Mouse (Mus musculus) liver, postnatal 0 days (tissue): Measurements from ENCODE around the gene Fbxo10. TPM values are rescaled to one million over a fixed set of nuclear protein-coding genes. Genes with fewer than 3 reads are reported as not detected.
A peak's percentile ranks its signal among the peaks of the same experiment; 100 is the strongest.
"Not testable (repeated sequence)": the region's sequence is repeated elsewhere in the genome, so short reads cannot be mapped to it uniquely, and the experiment has no call there.

ENCODE experiments used
- ATAC-seq: fragments of 200-750 bp; cut with Nextera tagmentation; 2 replicates; pipeline ENCODE4 v1.8.0; 2017; ENCODE audit warnings: mild to moderate bottlenecking, moderate library complexity
- DNase-seq: peaks from one replicate; pipeline ENCODE4 v3.0.0-alpha.2; 2016
- H3K27ac ChIP-seq: fragments of 300-500 bp; sonication (generic); 2 replicates; pipeline ENCODE4 v1.5.1; 2014; ENCODE audit warnings: antibody characterized with exemption, moderate library complexity, mild to moderate bottlenecking, low read depth
- H3K27me3 ChIP-seq: fragments of 300-500 bp; sonication (generic); 2 replicates; pipeline ENCODE4 v1.6.1; 2014; ENCODE audit warnings: low read length, control low read depth, mixed read lengths; ENCODE audit not compliant: insufficient read depth
- H3K36me3 ChIP-seq: fragments of 300-500 bp; sonication (generic); replicated peaks from 2 replicates; pipeline ENCODE4 v1.6.1; 2014; ENCODE audit warnings: mild to moderate bottlenecking, control low read depth, low read length, moderate library complexity, mixed read lengths; ENCODE audit not compliant: insufficient read depth
- H3K4me1 ChIP-seq: fragments of 300-500 bp; sonication (generic); 2 replicates; pipeline ENCODE4 v1.6.1; 2014; ENCODE audit warnings: antibody characterized with exemption, mild to moderate bottlenecking, control low read depth; ENCODE audit not compliant: insufficient read depth
- H3K4me2 ChIP-seq: fragments of 300-500 bp; sonication (generic); 2 replicates; pipeline ENCODE4 v1.6.1; 2014; ENCODE audit warnings: low read depth, mild to moderate bottlenecking, low read length, moderate library complexity, mixed read lengths
- H3K4me3 ChIP-seq: fragments of 300-500 bp; sonication (generic); 2 replicates; pipeline ENCODE4 v1.5.1; 2014; ENCODE audit warnings: low read depth, low read length
- H3K9ac ChIP-seq: fragments of 300-500 bp; sonication (generic); replicated peaks from 2 replicates; pipeline ENCODE4 v1.6.1; 2014; ENCODE audit warnings: mild to moderate bottlenecking, moderate library complexity
- H3K9me3 ChIP-seq: fragments of 300-500 bp; sonication (generic); 2 replicates; pipeline ENCODE4 v1.6.1; 2016; ENCODE audit warnings: mild to moderate bottlenecking, control low read depth, low read length, mixed read lengths
- CTCF ChIP-seq: sonication (generic); IDR thresholded peaks from 2 replicates; pipeline ENCODE4 v1.5.1; 2016; ENCODE audit warnings: antibody characterized with exemption, low read depth
- EP300 ChIP-seq: IDR thresholded peaks from 2 replicates; pipeline ENCODE4 v1.6.1; 2016; ENCODE audit warnings: antibody characterized with exemption, low read depth, mild to moderate bottlenecking
- WGBS: fragments of 180-500 bp; shearing (Covaris S2); extraction: QIAGEN DNeasy Blood & Tissue Kit; methylation state at CpG from one replicate; pipeline ENCODE4 v1.1.7; 2014; ENCODE audit not compliant: insufficient replicate concordance; 5-methylcytosine and 5-hydroxymethylcytosine counted together
- polyA plus RNA-seq: library from polyadenylated mRNA; unstranded; fragments of >200 nt; fragmentation: Nextera tagmentation; extraction: Ambion mirVana; gene quantifications from 2 replicates; pipeline ENCODE4 v1.2.1, GENCODE M21; 2015

Gene Fbxo10
- polyA plus RNA-seq, 1 experiment from 2014 or later = 2.0 TPM

- not testable (repeated sequence) for H3K36me3 ChIP-seq, H3K27me3 ChIP-seq, H3K9me3 ChIP-seq, H3K4me2 ChIP-seq, H3K4me1 ChIP-seq, DNase-seq, H3K9ac ChIP-seq, H3K4me3 ChIP-seq, ATAC-seq, H3K27ac ChIP-seq
- peak; percentile 45 for TF ChIP-seq CTCF
- WGBS = 47% methylated on average over 8 of the region's 8 CpGs
Measured at GRCm38 (mm10) chr4:45038879-45039278, 45.5 kb downstream of the Fbxo10 start.

GRCm38 (mm10) chr4:45037455-45038410, 46.7 kb downstream of the Fbxo10 start:
- WGBS = 81% methylated on average over 13 of the region's 13 CpGs
- no peaks in the 10 kb centered on the region; the same call in 1 of the 2 replicates for H3K4me1 ChIP-seq
- peaks cover 6% of the 10 kb centered on the region for H3K36me3 ChIP-seq
- no peak overlapping the region for H3K4me3 ChIP-seq
- no peak for DNase-seq
- no peaks in the 10 kb centered on the region for H3K9me3 ChIP-seq
- no peak for ATAC-seq
- no peak overlapping the region for H3K4me2 ChIP-seq
- H3K27me3 ChIP-seq = no peaks in the 10 kb centered on the region
- H3K9ac ChIP-seq = no peak overlapping the region
- no peak overlapping the region for H3K27ac ChIP-seq
- no peak for TF ChIP-seq CTCF
- no peak for TF ChIP-seq EP300

- DNase-seq = no peak
- no peak overlapping the region for H3K4me2 ChIP-seq
- no peak for TF ChIP-seq EP300
- TF ChIP-seq CTCF = no peak
- no peaks in the 10 kb centered on the region for H3K9me3 ChIP-seq
- H3K27me3 ChIP-seq = no peaks in the 10 kb centered on the region
- WGBS = 71% methylated on average over 5 of the region's 5 CpGs
- no peak overlapping the region for H3K4me3 ChIP-seq
- peaks cover 6% of the 10 kb centered on the region for H3K36me3 ChIP-seq
- H3K9ac ChIP-seq = no peak overlapping the region
- H3K27ac ChIP-seq = no peak overlapping the region
- ATAC-seq = no peak
- H3K4me1 ChIP-seq = no peaks in the 10 kb centered on the region; the same call in 1 of the 2 replicates
Measured at GRCm38 (mm10) chr4:45036571-45036970, 47.8 kb downstream of the Fbxo10 start.

- TF ChIP-seq CTCF (no peak), EP300 (no peak)
- H3K27ac ChIP-seq = no peak overlapping the region
- H3K27me3 ChIP-seq = no peaks in the 10 kb centered on the region
- H3K4me2 ChIP-seq = no peak overlapping the region
- no peaks in the 10 kb centered on the region for H3K9me3 ChIP-seq
- ATAC-seq (no peak), DNase-seq (no peak)
- H3K4me3 ChIP-seq = no peak overlapping the region
- H3K4me1 ChIP-seq = no peaks in the 10 kb centered on the region; the same call in 1 of the 2 replicates
- WGBS = 62% methylated on average over 10 of the region's 10 CpGs
- no peak overlapping the region for H3K9ac ChIP-seq
- peaks cover 6% of the 10 kb centered on the region for H3K36me3 ChIP-seq
Measured at GRCm38 (mm10) chr4:45036048-45036447, 48.4 kb downstream of the Fbxo10 start.

DNA sequence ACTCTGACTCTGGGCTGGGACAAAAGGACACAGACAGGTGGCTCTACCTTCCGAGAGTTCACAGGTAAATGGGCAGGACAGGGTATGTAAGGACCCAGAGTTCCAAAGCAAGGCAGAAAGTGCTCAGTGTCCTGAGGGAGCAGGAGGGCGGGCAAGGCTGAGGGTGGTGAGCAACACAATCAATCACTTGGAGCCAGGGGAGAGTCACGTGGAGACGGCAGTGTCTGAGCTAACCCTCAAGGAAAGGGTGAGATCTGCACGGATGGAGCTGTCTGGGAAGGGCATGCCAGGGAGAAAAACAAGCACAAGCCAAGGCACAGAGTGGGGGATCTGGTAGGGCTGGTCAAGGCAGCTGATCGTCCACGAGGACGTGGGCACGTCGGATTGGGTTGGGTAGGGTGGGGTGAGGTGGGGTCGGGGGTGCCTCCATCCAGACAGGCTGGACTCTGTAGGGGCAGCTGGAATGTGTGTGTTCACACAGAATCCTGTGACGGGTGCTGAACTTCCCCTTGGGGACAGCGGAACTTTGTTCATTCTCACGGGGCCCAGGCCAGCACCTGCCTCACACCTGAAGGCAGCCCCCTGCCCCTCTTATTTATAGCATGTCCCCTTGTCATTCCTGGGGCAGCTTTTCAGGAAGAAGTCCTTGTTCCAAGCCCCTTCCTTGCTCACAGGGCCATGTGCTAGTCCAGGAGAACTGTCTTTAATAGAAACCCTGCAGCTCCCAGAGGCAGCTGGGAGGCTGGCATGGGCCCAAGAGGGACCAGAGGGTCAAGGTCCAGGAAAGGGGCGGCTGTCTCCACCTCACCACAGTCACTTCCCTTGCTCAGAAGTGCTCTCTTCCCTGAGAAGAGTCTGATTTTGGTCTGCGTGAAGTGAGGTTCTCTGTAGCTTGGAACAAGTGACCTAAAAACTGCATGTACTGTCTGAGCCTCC, 49.4 kb downstream of the Fbxo10 start:
- ATAC-seq = peak; percentile 48; the same call in 1 of the 2 replicates
- no peak overlapping the region for H3K9ac ChIP-seq
- H3K4me1 ChIP-seq = no peaks in the 10 kb centered on the region; the same call in 1 of the 2 replicates
- H3K4me2 ChIP-seq = no peak overlapping the region
- peak; percentile 63 for DNase-seq
- 65% methylated on average over 16 of the region's 16 CpGs for WGBS
- peaks cover 9% of the 10 kb centered on the region for H3K36me3 ChIP-seq
- H3K4me3 ChIP-seq = no peak overlapping the region
- TF ChIP-seq EP300 (no peak), CTCF (no peak)
- no peaks in the 10 kb centered on the region for H3K27me3 ChIP-seq
- H3K27ac ChIP-seq = no peak overlapping the region
- no peaks in the 10 kb centered on the region for H3K9me3 ChIP-seq

DNA sequence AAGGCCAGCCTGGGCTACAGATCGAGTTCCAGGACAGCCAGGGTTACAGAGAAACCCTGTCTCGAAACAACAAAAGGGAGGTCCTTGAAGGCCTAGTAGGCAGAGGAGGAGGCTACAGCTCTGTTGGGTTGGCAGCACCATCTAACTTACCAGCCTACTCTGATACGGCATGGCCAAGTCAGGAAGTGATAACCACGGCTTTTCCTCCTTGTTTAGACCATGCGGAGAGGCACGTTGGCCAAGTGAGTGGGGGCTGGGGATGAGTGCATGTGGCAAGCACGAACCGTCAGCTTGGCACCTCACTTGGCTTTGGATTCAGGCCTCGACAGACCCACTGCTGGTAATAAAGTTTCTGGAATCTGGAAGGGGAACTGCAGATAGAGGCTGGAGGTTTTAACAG, 51.8 kb downstream of the Fbxo10 start:
- TF ChIP-seq CTCF = no peak
- TF ChIP-seq EP300 = no peak
- H3K9me3 ChIP-seq = no peaks in the 10 kb centered on the region
- 39% methylated on average over 9 of the region's 9 CpGs for WGBS
- peaks cover 15% of the 10 kb centered on the region for H3K36me3 ChIP-seq
- no peaks in the 10 kb centered on the region for H3K27me3 ChIP-seq
- DNase-seq (no peak), ATAC-seq (no peak)
- H3K4me2 ChIP-seq = no peak overlapping the region
- no peak overlapping the region for H3K9ac ChIP-seq
- H3K27ac ChIP-seq = no peak overlapping the region
- no peaks in the 10 kb centered on the region; the same call in 1 of the 2 replicates for H3K4me1 ChIP-seq
- H3K4me3 ChIP-seq = no peak overlapping the region
